Mouse (Mus musculus): ENCODE measurements at regions not wholly inside any gene's neighbourhood (a gene's known extent, or its start where the extent isn't known, plus 50 kb on each side); places are given as distances from the start of the nearest gene placed in this dataset.

- DNase-seq = no peak
Measured at GRCm38 (mm10) chr16:7638955-7639755, 785.8 kb downstream of the Tmem114 start.

- no peak for DNase-seq
Measured at GRCm38 (mm10) chr16:7637993-7638392, 786.9 kb downstream of the Tmem114 start.

- no peak for DNase-seq
Measured at GRCm38 (mm10) chr16:7637121-7637700, 787.7 kb downstream of the Tmem114 start.

- no peak for DNase-seq
Measured at GRCm38 (mm10) chr16:7636326-7636725, 788.6 kb downstream of the Tmem114 start.

- DNase-seq = no peak
Measured at GRCm38 (mm10) chr16:7632474-7632873, 792.5 kb downstream of the Tmem114 start.

GRCm38 (mm10) chr16:7628351-7628750, 796.6 kb downstream of the Tmem114 start:
- no peak for DNase-seq

- DNase-seq = no peak
Measured at GRCm38 (mm10) chr16:7606602-7607001, 818.3 kb downstream of the Tmem114 start.

- DNase-seq = no peak
Measured at GRCm38 (mm10) chr16:7602428-7602827, 822.5 kb downstream of the Tmem114 start.

- DNase-seq = no peak
Measured at GRCm38 (mm10) chr16:7574879-7575278, 850.1 kb downstream of the Tmem114 start.

GRCm38 (mm10) chr16:7560841-7561240, 864.1 kb downstream of the Tmem114 start:
- DNase-seq = no peak

GRCm38 (mm10) chr16:7559177-7559576, 865.8 kb downstream of the Tmem114 start:
- no peak for DNase-seq

- DNase-seq = no peak
Measured at GRCm38 (mm10) chr16:7558637-7559036, 866.3 kb downstream of the Tmem114 start.

GRCm38 (mm10) chr16:7555911-7556310, 869.0 kb downstream of the Tmem114 start:
- no peak for DNase-seq

GRCm38 (mm10) chr16:7549568-7549967, 875.4 kb downstream of the Tmem114 start:
- peak; percentile 19 for DNase-seq

- no peak for DNase-seq
Measured at GRCm38 (mm10) chr16:7544067-7544466, 880.9 kb downstream of the Tmem114 start.

GRCm38 (mm10) chr16:7529811-7530210, 895.1 kb downstream of the Tmem114 start:
- no peak for DNase-seq

GRCm38 (mm10) chr16:7528963-7529362, 896.0 kb downstream of the Tmem114 start:
- DNase-seq = no peak

- DNase-seq = no peak
Measured at GRCm38 (mm10) chr16:7527923-7528776, 896.8 kb downstream of the Tmem114 start.

GRCm38 (mm10) chr16:7518711-7519110, 906.2 kb downstream of the Tmem114 start:
- DNase-seq = no peak

Data from right cerebral cortex, postnatal 4 days (tissue).